Mouse (Mus musculus): ENCODE results near the gene Dnajc5g. TPM values are rescaled to one million over a fixed set of nuclear protein-coding genes. Genes with fewer than 3 reads are reported as not detected.
A peak's percentile ranks its signal among the peaks of the same experiment; 100 is the strongest.

Dnajc5g gene
- total and polyA plus RNA-seq, 3 experiments: not detected

DNA sequence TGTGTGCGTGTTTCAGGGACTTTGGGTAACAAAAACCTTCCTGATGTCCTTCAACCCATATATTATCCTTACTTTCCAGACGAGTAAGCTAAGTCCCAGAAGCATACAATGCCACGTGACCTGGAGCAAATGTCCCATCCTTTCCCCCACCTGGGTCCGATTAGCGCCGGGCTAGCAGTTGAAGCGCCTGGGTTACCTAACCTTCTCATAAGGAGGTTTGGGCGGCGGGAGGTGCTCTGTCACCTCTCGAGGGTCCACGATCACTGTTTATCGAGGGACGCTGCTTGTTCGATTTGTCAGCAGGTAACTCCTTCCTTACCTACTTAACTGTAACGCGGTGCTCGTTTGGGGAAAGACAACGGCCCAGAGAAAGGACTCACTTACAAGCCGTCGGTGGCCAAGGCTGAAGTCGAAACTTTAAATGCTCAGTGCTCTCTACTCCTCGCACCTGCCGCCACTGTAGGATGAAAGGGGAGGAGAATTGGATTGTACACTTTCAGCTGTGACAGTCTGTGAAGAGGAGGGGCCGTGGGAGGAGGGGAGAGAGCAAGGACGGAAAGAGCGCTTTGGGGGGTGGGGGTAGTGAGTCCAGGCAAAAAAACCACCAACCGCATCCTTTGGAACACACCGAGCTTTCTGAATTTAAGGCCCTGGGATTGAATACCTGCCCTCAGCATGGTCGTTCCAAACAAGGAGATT lies 11.8 kb upstream of the Dnajc5g start:
- H3K9ac ChIP-seq (ENCODE audit: insufficient read depth, low read depth): no peak overlapping the region
- H3K9me3 ChIP-seq (replicated peaks; ENCODE audit: low read length): peaks cover 10% of the 10 kb centered on the region
- DNase-seq (ENCODE audit: extremely low read depth): no peak
- TF ChIP-seq CHD1 (IDR thresholded peaks at IDR 0.05; ENCODE audit: low read depth, low read length) (no peak), USF2 (conservative IDR thresholded peaks at IDR 0.05; ENCODE audit: low read depth, low read length) (0 out of 2 replicates have a peak, but pooled peaks have one; percentile 8), TCF12 (IDR thresholded peaks at IDR 0.05; ENCODE audit: low read depth, low read length) (no peak), E2F4 (IDR thresholded peaks at IDR 0.05; ENCODE audit: insufficient replicate concordance, low read depth, low read length) (no peak)
- in situ Hi-C loops (cut with MboI; ENCODE audit: low pct_ligation_motif_present, low pct_unique_long_range_greater_than_20kb, low sequenced_read_pairs) (no loop called here), dilution Hi-C loops (cut with MboI; ENCODE audit: extremely low pct_ligation_motif_present, extremely low pct_unique_long_range_greater_than_20kb, low sequenced_read_pairs) (no loop called here)
- no peak overlapping the region for H3K4me3 ChIP-seq (replicated peaks in 1 of 3; ENCODE audit: low read depth in 2 of 3, low read length in 2 of 3, poor library complexity in 1 of 3)
- H3K4me2 ChIP-seq (ENCODE audit: insufficient read depth, low read depth, poor library complexity, severe bottlenecking): peak overlapping the region; percentile 82
- no peaks in the 10 kb centered on the region for H3K79me2 ChIP-seq (replicated peaks; ENCODE audit: control insufficient read depth, extremely low read depth, insufficient read depth, poor library complexity, severe bottlenecking)
- H3K36me3 ChIP-seq (replicated peaks in 1 of 2; ENCODE audit: control insufficient read depth in 1 of 2, insufficient read depth in 1 of 2, low read length in 1 of 2): no peaks in the 10 kb centered on the region
- H3K4me1 ChIP-seq (ENCODE audit: control insufficient read depth in 1 of 2, insufficient read depth in 2 of 2): peaks cover 7 to 22% of the 10 kb centered on the region in 2 experiments
- no peak overlapping the region for H3K27ac ChIP-seq (ENCODE audit: insufficient read depth, low read depth)
- H3K27me3 ChIP-seq (replicated peaks): peaks cover 86% of the 10 kb centered on the region

DNA sequence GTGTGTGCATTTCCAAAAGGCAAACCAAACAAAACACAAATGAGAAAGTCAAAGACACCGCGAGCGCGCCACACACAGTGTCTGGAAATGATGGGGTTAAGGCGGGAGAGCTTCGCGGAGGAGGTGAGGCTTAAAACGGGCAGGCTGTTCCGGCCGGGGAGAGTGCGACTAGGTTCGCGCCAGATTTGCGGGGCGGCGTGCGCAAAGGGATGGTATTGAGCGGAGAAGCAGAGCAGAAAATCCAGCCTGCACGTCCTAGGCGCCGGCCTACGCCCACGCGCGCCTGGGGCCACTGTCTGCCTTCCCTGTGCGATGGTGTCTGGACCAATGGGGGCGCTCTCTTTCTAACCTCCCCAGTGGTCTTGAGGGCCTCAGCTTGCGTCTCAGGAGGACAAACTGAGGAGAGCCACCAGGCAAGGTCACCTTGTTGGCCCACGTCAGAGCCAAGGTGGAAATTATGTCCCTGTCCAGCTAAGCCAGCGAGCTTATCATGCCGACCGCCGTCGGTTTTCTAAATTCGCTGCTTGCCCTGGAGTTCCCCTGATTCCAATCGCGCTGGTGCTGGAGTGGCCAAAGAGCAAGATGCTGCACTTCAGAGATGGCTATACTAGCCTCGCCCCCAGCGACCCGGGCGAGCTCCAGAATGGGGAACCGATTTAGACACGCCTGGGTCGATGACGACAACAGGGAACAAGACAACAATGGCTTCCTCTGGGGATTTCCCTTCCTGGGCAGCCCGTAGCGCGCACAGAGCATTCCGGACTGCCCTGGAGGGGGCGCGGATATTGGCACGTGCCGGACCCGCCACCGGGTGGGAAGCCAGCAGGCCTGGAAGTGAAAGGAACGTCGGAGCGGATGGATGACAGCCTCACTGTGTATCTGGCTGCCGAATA lies 11.0 kb upstream of the Dnajc5g start:
- no peak overlapping the region for H3K9ac ChIP-seq (ENCODE audit: insufficient read depth, low read depth)
- peaks cover 81% of the 10 kb centered on the region for H3K27me3 ChIP-seq (replicated peaks)
- TF ChIP-seq KAT2A (IDR thresholded peaks at IDR 0.05; ENCODE audit: insufficient replicate concordance, low read length) (0 out of 2 replicates have a peak, but pooled peaks have one; percentile 38), MAZ (IDR thresholded peaks at IDR 0.05; ENCODE audit: low read depth, low read length) (peak; percentile 62), HCFC1 (IDR thresholded peaks at IDR 0.05; ENCODE audit: low read depth, low read length) (0 out of 2 replicates have a peak, but pooled peaks have one; percentile 23), CHD2 (IDR thresholded peaks at IDR 0.05; ENCODE audit: low read length) (no peak), POLR2A (IDR thresholded peaks at IDR 0.05; ENCODE audit: low read depth, low read length) (no peak), ELF1 (IDR thresholded peaks at IDR 0.05; ENCODE audit: low read depth, low read length) (peak; percentile 55; the same call in 1 of the 2 replicates), ETS1 (conservative IDR thresholded peaks at IDR 0.05; ENCODE audit: low read depth, low read length) (peak; percentile 58; the same call in 1 of the 2 replicates), MAX (IDR thresholded peaks at IDR 0.05; ENCODE audit: low read length) (peak; percentile 77; the same call in 1 of the 2 replicates), MYC (IDR thresholded peaks at IDR 0.05; ENCODE audit: low read depth, low read length) (0 out of 2 replicates have a peak, but pooled peaks have one; percentile 61), ZMIZ1 (IDR thresholded peaks at IDR 0.05; ENCODE audit: low read depth, low read length) (no peak), TBP (conservative IDR thresholded peaks at IDR 0.05; ENCODE audit: low read depth, low read length) (no peak), USF2 (conservative IDR thresholded peaks at IDR 0.05; ENCODE audit: low read depth, low read length) (no peak), MAFK (IDR thresholded peaks at IDR 0.05; ENCODE audit: insufficient replicate concordance, low read length) (peak; percentile 27; the same call in 1 of the 2 replicates), EP300 (IDR thresholded peaks at IDR 0.05; ENCODE audit: low read length) (peak; percentile 49; the same call in 1 of the 2 replicates), SIN3A (IDR thresholded peaks at IDR 0.05; ENCODE audit: low read length) (peak; percentile 66; the same call in 1 of the 2 replicates), GABPA (IDR thresholded peaks at IDR 0.05; ENCODE audit: insufficient replicate concordance, low read depth, low read length) (no peak), ZC3H11A (IDR thresholded peaks at IDR 0.05; ENCODE audit: low read depth, low read length) (no peak), RAD21 (IDR thresholded peaks at IDR 0.05; ENCODE audit: low read depth, low read length) (no peak), TCF12 (IDR thresholded peaks at IDR 0.05; ENCODE audit: low read depth, low read length) (peak; percentile 47; the same call in 1 of the 2 replicates), JUND (conservative IDR thresholded peaks at IDR 0.05; ENCODE audit: low read depth, low read length) (no peak), MXI1 (IDR thresholded peaks at IDR 0.05; ENCODE audit: low read depth, low read length) (peak; percentile 58; the same call in 1 of the 2 replicates), E2F4 (IDR thresholded peaks at IDR 0.05; ENCODE audit: insufficient replicate concordance, low read depth, low read length) (no peak), POLR2AphosphoS2 (IDR thresholded peaks at IDR 0.05; ENCODE audit: low read depth, low read length) (no peak), CTCF (conservative IDR thresholded peaks at IDR 0.05 in 1 of 2, IDR thresholded peaks at IDR 0.05 in 1 of 2; ENCODE audit: low read depth in 2 of 2, low read length in 2 of 2) (peak in 1 of 2 experiments; percentile 27; a peak in 2 of 4 replicates), SMC3 (IDR thresholded peaks at IDR 0.05; ENCODE audit: low read depth, low read length) (no peak), ZNF384 (IDR thresholded peaks at IDR 0.05; ENCODE audit: low read depth, low read length) (no peak), USF1 (IDR thresholded peaks at IDR 0.05; ENCODE audit: low read depth, low read length) (no peak)

More for the DNA sequence above, 11.0 kb upstream of the Dnajc5g start:
- Histone ChIP-seq H3K4me3 (replicated peaks in 1 of 3; ENCODE audit: low read depth in 2 of 3, low read length in 2 of 3, poor library complexity in 1 of 3) (peak overlapping the region; percentile 30 to 44 (median 32)), H3K27ac (ENCODE audit: insufficient read depth, low read depth) (no peak overlapping the region), H3K9me3 (replicated peaks; ENCODE audit: low read length) (peaks cover 10% of the 10 kb centered on the region), H3K4me2 (ENCODE audit: insufficient read depth, low read depth, poor library complexity, severe bottlenecking) (peak overlapping the region; percentile 82), H3K79me2 (replicated peaks; ENCODE audit: control insufficient read depth, extremely low read depth, insufficient read depth, poor library complexity, severe bottlenecking) (no peaks in the 10 kb centered on the region), H3K36me3 (replicated peaks in 1 of 2; ENCODE audit: control insufficient read depth in 1 of 2, insufficient read depth in 1 of 2, low read length in 1 of 2) (no peaks in the 10 kb centered on the region), H3K4me1 (ENCODE audit: control insufficient read depth in 1 of 2, insufficient read depth in 2 of 2) (peaks cover 7 to 22% of the 10 kb centered on the region in 2 experiments)
- in situ Hi-C loops (cut with MboI; ENCODE audit: low pct_ligation_motif_present, low pct_unique_long_range_greater_than_20kb, low sequenced_read_pairs): no loop called here
- peak; percentile 81 for DNase-seq (ENCODE audit: extremely low read depth)
- dilution Hi-C loops (cut with MboI; ENCODE audit: extremely low pct_ligation_motif_present, extremely low pct_unique_long_range_greater_than_20kb, low sequenced_read_pairs): no loop called here
